Comparison of ENCODE assay signal across 25 mouse cellular contexts in genomic region chr19:34697461-34697860, GRCm38 (mm10). TPM values are rescaled to one million over a fixed set of nuclear protein-coding genes. Genes with fewer than 3 reads are reported as not detected.
"Had no signal": no experiment of that assay in that cellular context is flagged by ENCODE, and none has a peak within 500 bp of the region (broad histone marks: within the 10 kb centered on the region; RNA-seq: fewer than 3 reads in every experiment).

No protein-coding gene starts in this region.

- H3K36me3 ChIP-seq: heart, embryonic 10.5 days; heart, embryonic 12.5 days; hindbrain, embryonic 10.5 days; hindbrain, embryonic 12.5 days; intestine, embryonic 15.5 days; limb, embryonic 10.5 days; limb, embryonic 12.5 days; liver, embryonic 13.5 days; liver, embryonic 15.5 days had no signal

- H3K27ac ChIP-seq: gastrocnemius, adult 2 months; heart, embryonic 10.5 days; hindbrain, embryonic 10.5 days; hindbrain, embryonic 12.5 days; hindbrain, embryonic 14.5 days; intestine, embryonic 15.5 days; layer of hippocampus, adult 2 months; left cerebral cortex, adult 2 months; limb, embryonic 10.5 days; limb, embryonic 12.5 days; liver, embryonic 15.5 days had no signal

- H3K9me3 ChIP-seq: heart, embryonic 10.5 days; heart, embryonic 12.5 days; hindbrain, embryonic 10.5 days; hindbrain, embryonic 12.5 days; intestine, embryonic 15.5 days; limb, embryonic 10.5 days; limb, embryonic 12.5 days; liver, embryonic 13.5 days; liver, embryonic 15.5 days had no signal

- H3K27me3 ChIP-seq: heart, embryonic 12.5 days; hindbrain, embryonic 12.5 days; intestine, embryonic 15.5 days; limb, embryonic 12.5 days; liver, embryonic 13.5 days; liver, embryonic 15.5 days had no signal

- H3K9ac ChIP-seq: heart, embryonic 12.5 days; hindbrain, embryonic 12.5 days; hindbrain, embryonic 14.5 days; intestine, embryonic 15.5 days; limb, embryonic 12.5 days; liver, embryonic 13.5 days; liver, embryonic 15.5 days had no signal

- H3K4me2 ChIP-seq: heart, embryonic 12.5 days; hindbrain, embryonic 12.5 days; hindbrain, embryonic 14.5 days; intestine, embryonic 15.5 days; limb, embryonic 12.5 days; liver, embryonic 13.5 days; liver, embryonic 15.5 days had no signal

- ATAC-seq: forebrain, embryonic 16.5 days; hindbrain, embryonic 16.5 days; inflammation-experienced regulatory T-cells, adult 6 months; intestine, postnatal 0 days had no signal

- H3K4me3 ChIP-seq: gastrocnemius, adult 2 months; heart, embryonic 10.5 days; heart, embryonic 12.5 days; hindbrain, embryonic 10.5 days; hindbrain, embryonic 12.5 days; intestine, embryonic 15.5 days; layer of hippocampus, adult 2 months; left cerebral cortex, adult 2 months; limb, embryonic 10.5 days; limb, embryonic 12.5 days; liver, embryonic 13.5 days; liver, embryonic 15.5 days had no signal

- H3K4me1 ChIP-seq: heart, embryonic 10.5 days; heart, embryonic 12.5 days; hindbrain, embryonic 10.5 days; hindbrain, embryonic 12.5 days; limb, embryonic 10.5 days; limb, embryonic 12.5 days; liver, embryonic 13.5 days; liver, embryonic 15.5 days had no signal

- DNase-seq: gastrocnemius, adult 2 months; gastrocnemius, postnatal 10 days; gastrocnemius, postnatal 25 days; heart, adult 18-20 months; heart, postnatal 10 days; heart, postnatal 4 days; kidney, adult 18-20 months; kidney, adult 9 months; kidney, postnatal 4 days; liver, embryonic 13.5 days had no signal

RNA-seq across cellular contexts. Expression of gene Ifit1, which starts 56.8 kb away (rescaled TPM):
- polyA plus RNA-seq: limb, embryonic 10.5 days had no signal

RNA-seq across cellular contexts. Expression of gene Ifit1bl2, which starts 56.9 kb away (rescaled TPM):
- polyA plus RNA-seq: limb, embryonic 10.5 days had no signal
